Mouse (Mus musculus): ENCODE data around the gene Tuba4a.

Gene Tuba4a

DNA sequence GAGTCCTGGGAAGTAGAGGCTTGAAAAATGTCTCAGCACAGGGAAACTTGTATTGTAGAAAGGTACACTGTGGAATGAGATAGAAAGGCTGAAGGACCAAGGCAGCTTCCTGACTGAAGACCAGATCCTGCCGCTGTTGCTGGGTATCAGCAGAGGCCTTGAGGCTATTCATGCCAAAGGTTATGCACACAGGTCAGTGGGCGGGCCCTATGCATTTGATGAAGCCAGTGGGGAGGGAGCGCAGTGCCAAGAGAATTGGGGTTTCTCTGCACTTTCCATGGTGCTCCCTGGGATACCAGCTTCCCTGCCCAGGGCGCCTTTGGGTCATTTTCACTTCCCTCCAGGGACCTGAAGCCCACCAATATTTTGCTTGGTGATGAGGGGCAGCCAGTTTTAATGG, 7.1 kb downstream of the Tuba4a start:
- peak; percentile 10 for DNase-seq (ENCODE audit: low read depth)

DNA sequence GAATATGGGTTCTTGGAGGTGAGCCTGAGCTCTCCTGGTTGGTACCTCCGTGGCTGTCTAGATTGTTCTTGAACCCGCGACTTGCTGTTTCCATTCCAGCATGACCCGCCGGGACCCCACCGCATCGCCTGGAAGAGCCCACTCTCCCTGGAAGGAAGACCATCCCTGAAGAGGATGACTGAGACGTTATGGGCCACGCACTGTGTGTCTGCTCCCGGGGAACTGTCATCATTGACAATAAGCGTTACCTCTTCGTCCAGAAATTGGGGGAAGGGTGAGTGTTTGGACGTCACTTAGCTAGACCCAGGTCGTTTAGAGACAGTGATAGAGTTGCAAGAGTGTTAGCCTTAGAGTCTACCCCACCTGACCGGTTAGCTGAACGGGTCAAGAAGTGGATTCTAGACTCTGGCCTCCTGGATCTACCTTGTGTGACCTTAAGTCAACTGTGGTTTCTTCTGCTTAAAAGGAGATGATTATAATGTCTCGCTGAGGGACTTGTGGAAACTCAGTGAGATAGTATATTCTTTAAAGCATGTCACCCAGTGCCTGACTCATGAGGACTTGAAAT, 8.4 kb downstream of the Tuba4a start:
- no peak for DNase-seq (ENCODE audit: low read depth)

DNA sequence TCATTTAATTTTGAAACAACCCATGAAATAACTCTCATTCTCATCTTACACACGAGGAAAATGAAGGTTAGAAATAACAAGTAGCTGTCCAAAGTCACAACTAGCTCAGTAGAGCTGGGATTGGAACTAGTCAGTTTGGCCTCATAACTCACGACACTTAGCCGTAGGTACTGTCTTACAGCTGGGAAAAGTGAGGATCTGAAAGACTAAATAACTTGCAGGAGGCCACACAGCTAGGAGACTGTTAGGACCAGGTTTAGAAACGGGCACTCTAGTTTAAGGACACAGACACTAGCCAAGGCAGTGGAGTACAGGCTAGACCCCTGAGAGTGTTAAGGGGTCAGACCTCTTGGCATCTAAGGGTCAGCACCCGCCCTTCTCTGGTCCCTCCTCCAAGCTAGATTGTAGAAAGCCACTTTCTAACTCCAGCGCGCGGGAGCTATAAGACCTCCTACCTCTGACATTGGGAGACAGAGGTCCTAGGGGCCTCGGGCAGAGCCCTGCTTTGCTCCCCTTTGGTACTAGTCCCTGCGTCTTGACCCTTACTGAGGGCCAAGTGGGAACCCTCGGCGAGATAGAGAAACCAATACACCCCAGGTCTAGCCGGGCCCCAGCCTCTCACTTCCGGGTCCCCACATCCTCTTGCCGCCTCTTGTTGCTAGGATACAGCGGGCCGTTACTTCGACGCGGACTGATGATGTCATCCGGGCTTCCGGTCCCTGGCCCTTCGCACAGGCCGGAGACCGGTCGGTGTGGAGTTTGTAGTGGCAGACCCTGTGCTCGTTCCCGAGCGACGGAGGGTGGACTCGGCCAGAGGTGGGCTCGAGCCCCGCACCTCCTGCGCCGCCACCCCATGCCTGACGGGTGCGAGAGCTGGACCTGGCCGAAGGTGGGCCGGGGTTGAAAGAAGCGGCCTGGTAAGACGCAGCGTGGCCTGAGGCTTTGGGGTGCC, 9.3 kb downstream of the Tuba4a start, which contains the start of the genes Glb1l and Stk16:
TSS of gene Glb1l (minus strand) at position 678 of the 952 bp plus-strand sequence.
TSS of gene Stk16 (plus strand) at position 703 of the 952 bp plus-strand sequence.
- peak; percentile 94 for DNase-seq (ENCODE audit: low read depth)

DNA sequence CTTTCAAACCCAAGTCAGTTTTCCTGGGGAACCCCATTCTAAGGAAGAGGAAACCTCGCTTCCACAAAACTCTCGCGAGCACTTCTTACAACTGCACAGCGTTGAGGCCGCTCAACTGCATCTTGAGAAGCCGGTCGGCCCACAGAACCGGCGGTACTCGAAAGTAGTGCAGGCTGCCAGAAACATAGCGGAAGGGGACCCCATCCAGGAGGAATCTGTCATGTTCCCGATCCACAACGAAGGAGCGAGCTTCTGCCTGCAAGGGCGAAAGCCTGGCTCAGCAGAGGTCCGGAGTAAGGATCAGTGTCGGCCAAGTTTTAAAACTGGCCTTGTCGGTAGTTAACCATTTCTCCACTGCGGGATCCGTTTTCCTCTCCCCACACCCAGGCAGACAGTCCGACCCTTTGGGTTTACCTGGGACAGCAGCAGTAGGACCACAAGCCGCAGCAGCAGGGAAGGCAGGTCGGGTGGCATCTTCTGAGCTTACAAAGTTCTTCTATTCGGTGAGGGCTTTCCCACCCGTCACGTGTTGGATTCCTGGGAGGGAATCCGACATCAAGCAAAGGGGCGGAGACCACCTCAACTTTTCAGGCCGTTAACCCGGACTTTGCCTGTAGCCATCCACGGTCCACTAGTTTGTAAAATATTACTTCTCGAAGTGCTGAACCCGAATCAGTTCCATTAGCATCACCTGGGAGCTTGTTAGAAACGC, 10.5 kb downstream of the Tuba4a start:
- DNase-seq (ENCODE audit: low read depth): peak; percentile 34

DNA sequence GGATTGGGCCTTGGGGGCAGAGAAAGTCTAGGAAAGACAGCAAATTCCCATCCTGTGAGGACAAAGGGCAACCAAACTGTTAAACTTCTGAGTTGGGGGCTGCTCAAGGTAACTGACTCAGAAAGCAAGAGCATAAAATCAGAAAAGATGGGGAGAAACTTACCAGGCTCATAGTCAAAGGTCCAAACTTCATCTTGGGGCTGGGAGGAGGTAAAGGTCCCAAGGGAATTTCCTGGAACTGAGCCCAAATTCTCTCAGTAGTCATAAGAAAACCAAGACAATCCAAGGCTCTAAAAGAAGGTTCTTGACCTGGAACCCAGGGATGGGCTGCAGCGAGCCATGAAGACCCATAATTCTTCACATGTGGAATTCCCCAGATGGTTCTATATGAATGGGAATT, 18.4 kb downstream of the Tuba4a start:
- DNase-seq (ENCODE audit: low read depth): no peak

DNA sequence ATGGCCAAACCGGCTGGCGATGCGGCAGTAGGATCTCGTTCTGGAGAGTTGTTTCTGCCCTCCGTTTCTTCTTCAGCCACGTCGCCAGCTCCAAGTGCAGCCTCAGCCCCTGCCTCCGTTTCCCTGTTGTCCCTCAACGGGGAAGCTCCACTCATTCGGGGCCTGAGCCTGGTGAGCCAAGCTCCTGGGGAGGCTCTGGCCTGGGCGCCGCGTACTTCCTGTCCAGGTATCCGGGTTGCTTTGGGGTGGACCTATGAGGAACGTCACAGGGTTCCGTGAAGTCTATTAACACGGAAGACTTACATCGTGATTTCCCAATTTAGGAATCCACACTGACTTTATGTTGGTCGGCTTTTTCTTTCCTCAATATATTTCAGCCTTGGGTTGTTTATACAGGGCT, 27.2 kb downstream of the Tuba4a start:
- DNase-seq (ENCODE audit: low read depth): no peak

DNA sequence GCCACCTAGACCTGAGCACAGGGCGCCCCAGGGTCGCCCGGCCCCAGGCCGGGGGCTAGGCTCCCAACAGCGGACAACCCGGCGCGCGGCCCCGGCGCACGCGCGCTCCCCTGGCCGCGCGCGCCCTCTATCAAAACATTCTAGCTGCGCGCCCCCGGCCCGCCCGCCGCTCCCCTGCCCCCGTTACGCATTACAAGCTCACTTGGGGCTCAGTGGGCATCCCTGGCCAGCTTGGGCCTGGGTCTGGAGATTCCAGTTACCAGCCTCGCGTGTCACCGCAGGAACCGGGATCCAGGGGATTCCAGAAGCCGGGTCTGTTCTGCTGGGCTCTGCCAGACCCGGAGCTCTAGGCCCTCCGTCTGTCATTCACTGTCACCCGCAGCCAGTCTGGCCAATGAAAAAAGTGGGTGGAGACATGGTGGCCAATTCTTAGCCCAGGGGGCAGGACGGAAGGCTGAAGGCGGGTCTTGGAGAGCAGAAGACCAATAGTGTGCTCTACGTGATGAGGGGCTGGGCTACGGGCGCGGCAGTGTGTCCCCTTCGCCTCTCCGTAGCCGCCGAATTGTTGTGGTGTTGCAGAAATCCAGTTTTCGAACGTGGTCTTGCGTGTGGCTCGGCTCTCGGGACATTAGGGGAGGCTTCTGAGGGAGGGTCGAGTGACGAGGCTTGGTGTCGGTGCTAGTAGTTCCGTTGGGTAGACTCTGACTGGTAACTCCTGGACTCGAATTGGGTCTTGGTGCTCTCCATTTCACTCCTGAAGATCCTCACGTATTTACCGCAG, 27.9 kb downstream of the Tuba4a start, which contains the start of the genes Ankzf1 and Atg9a:
TSS of gene Ankzf1 (plus strand) at position 530 of the 781 bp plus-strand sequence.
TSS of gene Atg9a (minus strand) at position 575 of the 781 bp plus-strand sequence.
- DNase-seq (ENCODE audit: low read depth): peak; percentile 97

DNA sequence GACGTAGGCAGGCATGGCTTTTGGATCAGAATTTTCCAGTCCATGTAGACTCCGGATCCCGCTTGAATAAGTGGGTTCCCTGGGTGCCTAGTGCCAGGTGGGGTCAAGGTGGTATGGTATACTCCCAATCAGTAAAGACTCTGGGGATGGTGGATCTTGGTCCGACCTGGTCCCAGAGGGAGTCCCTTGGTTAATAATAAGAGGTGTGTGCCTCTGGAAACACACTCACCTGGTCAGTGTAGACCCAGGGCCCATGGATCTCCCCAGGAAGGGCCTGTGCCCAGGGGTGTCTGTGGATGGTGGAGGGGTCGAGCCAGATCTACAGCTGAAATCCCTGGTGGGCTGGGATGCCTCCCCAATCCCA, 28.4 kb downstream of the Tuba4a start:
- DNase-seq (ENCODE audit: low read depth): no peak

DNA sequence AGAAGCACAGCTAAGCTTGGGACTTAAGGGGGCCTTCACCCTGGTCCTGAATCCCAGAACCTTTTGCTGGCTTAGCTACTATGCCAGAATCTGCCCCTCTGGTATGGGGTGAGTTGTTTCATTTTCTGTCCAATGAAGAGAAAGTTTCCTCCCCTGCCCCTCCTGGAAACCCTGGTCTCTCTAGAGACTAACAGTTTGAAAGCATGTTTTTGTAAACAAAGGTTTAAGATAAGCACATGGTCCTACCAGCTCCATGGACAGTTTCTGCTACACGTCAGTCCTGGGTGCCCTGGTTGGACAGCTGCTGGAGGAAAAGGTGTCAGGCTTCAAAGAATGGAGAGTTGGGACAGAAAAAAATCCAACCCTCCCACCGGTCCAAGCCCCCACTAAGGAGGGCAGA, 29.1 kb downstream of the Tuba4a start:
- DNase-seq (ENCODE audit: low read depth): no peak

DNA sequence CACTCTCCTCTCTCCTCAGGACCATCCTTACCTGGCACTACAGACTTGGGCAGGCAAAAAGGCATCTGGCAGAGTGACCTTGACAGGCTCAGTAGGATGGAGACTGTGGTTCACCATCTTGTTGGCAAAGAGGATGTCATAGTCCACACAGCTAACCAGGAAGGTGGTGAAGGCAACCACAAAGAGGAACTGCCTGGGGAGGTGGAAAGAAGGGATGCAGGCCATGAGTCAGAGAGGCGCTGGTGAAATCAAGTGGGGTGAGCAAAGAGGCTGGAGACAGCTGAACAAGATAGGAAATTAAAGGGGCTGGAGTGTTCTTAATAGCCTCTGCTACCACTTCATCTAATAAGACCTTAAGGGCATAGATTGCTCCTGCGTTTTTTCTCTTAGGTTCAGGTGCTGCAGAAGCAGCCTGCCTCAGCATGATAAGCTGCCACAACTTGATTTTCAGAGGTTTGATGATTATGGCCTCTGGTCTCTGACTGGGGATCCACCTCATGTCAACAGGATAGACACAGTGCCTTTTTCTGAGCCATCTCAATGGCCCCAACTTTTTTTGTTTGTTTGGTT, 31.7 kb downstream of the Tuba4a start:
- no peak for DNase-seq (ENCODE audit: low read depth)

DNA sequence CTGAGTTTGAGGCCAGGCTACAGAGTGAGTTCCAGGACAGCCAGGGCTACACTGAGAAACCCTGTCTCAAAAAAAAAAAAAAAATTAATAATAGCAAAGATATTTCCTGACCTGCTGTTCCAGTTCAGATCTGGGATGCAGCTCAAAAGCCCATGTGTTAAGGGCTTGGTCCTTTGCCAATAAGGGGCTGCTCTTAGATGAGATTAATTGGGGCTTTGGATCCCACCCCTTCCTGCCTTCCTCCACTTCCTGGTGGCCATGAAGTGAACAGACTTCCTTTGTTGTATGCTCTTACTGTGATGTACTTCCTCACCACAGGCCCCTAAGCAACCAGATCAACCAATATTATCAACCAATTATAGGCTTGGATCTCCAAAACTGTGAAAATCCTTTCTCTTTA, 32.5 kb downstream of the Tuba4a start:
- DNase-seq (ENCODE audit: low read depth): no peak

DNA sequence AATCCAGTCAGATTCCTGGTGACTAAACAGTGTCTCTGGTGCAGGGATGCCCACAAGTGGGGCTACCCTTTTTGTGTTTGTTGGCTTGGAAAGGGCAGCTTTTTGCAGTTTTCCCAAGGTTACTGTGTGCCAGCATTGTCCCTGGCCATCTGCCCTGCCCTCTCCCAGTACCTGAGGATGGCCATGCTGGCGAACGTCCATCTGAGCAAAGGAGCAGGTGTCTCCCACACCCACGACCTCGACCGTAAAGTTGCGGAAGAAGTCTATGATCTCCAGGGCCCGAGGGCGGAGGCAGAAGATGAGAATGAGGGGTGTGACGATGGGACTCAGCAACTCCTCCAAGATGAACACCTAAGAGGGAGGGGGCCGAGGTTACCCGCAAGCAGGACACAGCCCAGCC, 34.2 kb downstream of the Tuba4a start:
- DNase-seq (ENCODE audit: low read depth): no peak

DNA sequence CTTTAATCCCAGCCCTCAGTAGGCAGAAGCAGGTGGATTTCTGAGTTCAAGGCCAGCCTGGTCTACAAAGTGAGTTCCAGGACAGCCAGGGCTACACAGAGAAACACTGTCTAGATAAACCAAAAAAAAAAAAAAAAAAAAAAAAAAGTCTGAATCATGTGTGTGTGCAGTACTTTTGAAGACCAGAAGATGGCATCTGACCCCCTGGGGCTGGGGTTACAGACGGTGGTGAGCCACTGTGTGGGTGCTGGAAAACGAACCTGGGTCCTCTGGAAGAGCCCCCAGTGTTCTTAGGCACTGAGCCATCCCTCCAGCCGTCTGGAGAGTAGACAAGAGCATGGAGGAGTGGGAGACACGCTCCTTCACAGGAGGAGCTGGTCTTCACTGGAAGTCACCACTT, 37.5 kb downstream of the Tuba4a start:
- no peak for DNase-seq (ENCODE audit: low read depth)

DNA sequence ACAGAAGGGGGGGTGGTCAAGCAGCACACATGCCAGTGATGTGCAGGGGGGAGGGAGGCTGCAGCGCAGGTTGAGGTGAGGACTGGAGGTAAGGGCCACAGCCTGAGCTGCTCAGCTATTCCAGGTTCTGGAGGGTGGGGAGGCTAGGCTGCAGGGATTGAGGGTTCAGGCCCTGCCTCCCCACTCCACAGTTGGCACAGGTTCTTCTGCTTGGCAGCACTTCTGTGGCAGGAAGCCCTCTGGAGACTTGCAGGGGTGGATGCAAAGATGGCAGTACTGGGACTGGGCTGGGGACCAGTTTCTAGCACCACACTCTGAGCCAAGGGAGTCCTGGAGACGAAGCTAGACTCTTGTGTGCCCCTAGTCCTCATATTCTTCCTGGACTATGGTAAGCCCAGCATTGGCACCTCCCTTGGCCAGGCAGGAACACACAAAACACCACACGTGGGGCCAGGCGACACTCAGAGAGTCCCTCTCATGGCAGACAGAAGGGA, 38.2 kb downstream of the Tuba4a start:
- DNase-seq (ENCODE audit: low read depth): no peak

DNA sequence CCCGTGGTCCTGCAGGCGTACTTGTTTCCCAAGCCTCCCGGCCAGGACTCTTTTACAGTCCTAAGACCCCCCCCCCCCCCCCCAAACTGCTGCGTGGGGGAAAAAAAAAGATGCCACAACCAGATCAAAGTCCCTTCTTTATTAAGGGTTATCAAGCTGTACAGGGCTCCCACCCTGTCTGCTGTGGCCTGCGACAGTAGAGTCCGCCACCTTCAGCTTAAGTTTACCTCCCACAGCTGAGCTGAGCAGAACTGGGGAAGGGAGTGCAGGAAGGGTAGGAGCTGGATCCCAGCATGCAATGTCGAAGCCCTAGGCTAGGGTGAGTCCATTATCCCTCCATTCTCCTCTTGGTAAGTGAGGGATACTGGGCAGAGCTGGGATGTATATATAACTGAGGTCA, 38.9 kb downstream of the Tuba4a start:
- no peak for DNase-seq (ENCODE audit: low read depth)

DNA sequence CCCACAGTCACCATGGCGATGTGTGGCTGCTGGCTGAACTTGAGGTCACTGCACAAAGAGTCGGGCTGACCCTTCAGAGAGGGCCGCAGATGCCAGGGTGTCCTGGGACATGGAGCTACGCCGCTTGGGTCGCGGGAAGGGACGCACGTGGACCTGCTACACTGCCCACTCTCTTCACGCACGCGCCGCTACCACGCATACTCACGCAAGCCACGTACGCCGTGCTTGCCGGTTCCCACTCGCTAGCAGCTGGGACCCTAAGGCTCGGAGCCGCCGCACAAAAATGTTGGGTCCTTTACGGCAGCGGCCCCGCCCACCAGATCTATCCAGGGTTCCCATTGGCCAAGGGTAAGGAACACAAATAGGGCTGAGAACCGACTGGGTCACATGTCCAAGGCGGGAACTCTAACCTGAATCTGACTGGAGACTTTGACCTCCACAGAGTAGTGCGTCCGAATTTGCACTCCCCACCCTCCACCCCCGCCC, 39.5 kb downstream of the Tuba4a start, which contains the start of gene Abcb6:
TSS of gene Abcb6 (minus strand) at position 288 of the 486 bp plus-strand sequence.
- peak; percentile 82 for DNase-seq (ENCODE audit: low read depth)

DNA sequence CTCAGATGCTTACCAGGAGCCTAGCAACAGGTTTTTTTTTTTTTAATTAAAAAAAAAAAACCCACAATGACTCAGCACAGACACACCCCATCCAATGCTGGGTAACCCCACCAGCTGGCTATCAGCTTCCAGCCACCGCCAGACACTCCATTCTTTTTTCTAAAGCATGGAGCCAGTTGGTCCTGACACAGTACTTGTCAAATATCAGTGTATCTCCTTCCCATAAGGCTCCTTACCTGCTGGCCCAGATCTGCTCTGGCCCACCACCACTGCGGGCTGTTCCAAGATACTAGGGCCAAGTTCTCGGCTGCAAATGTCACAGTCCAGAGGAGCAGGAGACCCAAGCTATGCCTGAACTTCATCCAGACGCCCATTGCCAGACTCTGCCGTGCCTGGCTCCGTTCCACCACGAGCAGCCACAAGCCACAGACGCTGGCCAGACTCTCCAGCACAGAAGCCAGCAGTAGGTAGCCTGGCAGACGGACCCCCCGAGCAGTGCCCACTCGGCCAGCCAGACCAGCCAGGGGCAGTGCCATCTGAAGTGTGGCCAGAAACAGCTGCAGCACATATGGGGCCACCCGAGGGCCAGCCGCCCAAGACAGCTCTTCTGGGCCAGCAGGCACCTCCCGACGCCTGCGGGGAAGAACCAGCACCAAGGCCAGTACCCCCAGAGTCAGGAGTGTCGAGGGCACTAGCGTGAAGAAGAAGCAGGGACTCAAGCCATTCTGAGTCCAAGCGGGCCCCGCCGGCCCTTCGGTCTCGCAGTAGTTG, 40.1 kb downstream of the Tuba4a start:
- peak; percentile 23 for DNase-seq (ENCODE audit: low read depth)

DNA sequence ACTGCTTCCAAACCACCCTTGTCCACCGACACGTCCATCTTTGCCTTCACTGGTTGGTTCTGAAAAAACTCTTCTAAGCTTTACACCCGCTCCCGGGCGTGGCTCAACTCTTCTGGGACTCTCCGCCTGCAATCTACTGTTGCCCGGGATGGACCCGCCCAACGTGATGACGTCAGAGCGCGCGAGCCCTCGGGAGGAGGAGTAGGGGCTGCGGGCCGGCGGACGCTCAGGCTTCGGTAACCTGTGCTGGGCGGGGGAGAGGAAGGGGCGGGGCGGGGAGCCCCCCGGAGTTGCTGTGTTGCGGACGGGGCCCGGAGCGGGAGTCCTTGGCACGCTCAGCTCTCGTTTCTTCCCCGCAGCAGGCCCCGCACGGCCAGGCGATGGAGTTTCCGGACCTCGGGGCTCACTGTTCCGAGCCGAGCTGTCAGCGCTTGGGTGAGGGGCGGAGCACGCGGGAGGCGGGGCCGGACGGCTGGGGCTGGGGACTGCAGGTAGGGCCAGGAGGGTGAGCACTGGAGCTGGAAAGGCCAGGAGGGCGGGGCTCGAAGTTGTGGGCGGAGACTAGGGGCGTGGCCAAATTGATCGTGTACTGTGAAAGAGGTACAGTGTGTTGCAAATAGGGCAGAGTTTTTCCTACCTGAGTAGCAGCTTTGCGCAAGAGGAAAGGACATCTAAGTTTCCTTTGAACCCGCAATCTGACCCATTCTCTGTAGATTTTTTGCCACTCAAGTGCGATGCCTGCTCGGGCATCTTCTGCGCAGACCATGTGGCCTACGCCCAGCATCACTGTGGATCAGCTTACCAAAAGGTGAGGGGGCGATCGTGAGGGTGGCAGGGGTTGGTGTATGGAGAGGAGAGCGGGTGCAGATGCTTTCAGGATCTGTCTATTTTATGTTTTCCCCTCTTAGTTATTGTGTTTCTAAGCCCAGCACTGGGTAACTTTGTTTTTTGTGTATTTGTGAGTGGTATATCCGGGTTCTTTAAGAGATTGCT, 50.9 kb downstream of the Tuba4a start, which contains the start of gene Zfand2b:
TSS of gene Zfand2b (plus strand) at position 175 of the 993 bp plus-strand sequence.
- DNase-seq (ENCODE audit: low read depth): peak; percentile 98

DNA sequence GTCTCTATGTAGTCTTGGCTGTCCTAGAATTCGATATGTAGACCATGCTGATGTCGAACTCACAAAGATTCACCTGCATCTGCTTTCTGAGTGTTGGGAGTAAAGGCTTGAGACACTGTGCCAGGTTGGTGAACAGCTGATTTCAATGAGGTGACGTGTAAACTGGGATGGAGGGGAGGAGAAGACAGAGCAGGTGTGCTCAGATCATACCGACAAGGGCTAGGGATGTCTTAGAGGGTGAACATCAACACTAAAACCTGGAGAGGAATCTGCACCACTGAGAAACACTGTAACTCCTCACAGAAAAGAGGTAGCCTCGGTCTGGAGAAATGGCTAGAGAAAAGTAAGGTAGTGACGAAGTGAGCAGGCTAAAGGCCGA, 51.6 kb downstream of the Tuba4a start:
- no peak for DNase-seq (ENCODE audit: low read depth)
